Mouse (Mus musculus) forebrain, embryonic 16.5 days (tissue): ENCODE results near the gene Cirbp. TPM values are rescaled to one million over a fixed set of nuclear protein-coding genes. Genes with fewer than 3 reads are reported as not detected.
A peak's percentile ranks its signal among the peaks of the same experiment; 100 is the strongest.

Experiments used
- ATAC-seq: fragments of 200-750 bp; cut with Nextera tagmentation; 2 replicates; pipeline ENCODE4 v1.8.0; 2017; ENCODE audit warnings: mild to moderate bottlenecking, moderate library complexity
- H3K27ac ChIP-seq: fragments of 300-500 bp; sonication (generic); 2 replicates; pipeline ENCODE4 v1.5.1; 2014; ENCODE audit warnings: low read length, control low read depth
- H3K27me3 ChIP-seq: fragments of 300-500 bp; sonication (generic); replicated peaks from 2 replicates; pipeline ENCODE4 v1.6.1; 2014; ENCODE audit warnings: low read length; ENCODE audit not compliant: control insufficient read depth, insufficient read depth
- H3K36me3 ChIP-seq: fragments of 300-500 bp; sonication (generic); 2 replicates; pipeline ENCODE4 v1.6.1; 2014; ENCODE audit not compliant: control insufficient read depth, insufficient read depth
- H3K4me1 ChIP-seq: fragments of 300-500 bp; sonication (generic); replicated peaks from 2 replicates; pipeline ENCODE4 v1.6.1; 2014; ENCODE audit warnings: low read length; ENCODE audit not compliant: control insufficient read depth, insufficient read depth
- H3K4me2 ChIP-seq: fragments of 300-500 bp; sonication (generic); 2 replicates; pipeline ENCODE4 v1.6.1; 2014; ENCODE audit warnings: mild to moderate bottlenecking, low read length, control low read depth
- H3K4me3 ChIP-seq: fragments of 300-500 bp; sonication (generic); replicated peaks from 2 replicates; pipeline ENCODE4 v1.5.1; 2014; ENCODE audit warnings: mild to moderate bottlenecking, low read length, control low read depth
- H3K9ac ChIP-seq: fragments of 300-500 bp; sonication (generic); replicated peaks from 2 replicates; pipeline ENCODE4 v1.6.1; 2014; ENCODE audit warnings: low read depth, low read length, control low read depth
- H3K9me3 ChIP-seq: fragments of 300-500 bp; sonication (generic); 2 replicates; pipeline ENCODE4 v1.6.1; 2016; ENCODE audit warnings: low read length; ENCODE audit not compliant: control insufficient read depth
- WGBS: fragments of 180-500 bp; shearing (Covaris S2); extraction: QIAGEN DNeasy Blood & Tissue Kit; methylation state at CpG from one replicate; pipeline ENCODE4 v1.1.7; 2014; 5-methylcytosine and 5-hydroxymethylcytosine counted together
- polyA plus RNA-seq: library from polyadenylated mRNA; unstranded; fragments of >200 nt; fragmentation: Nextera tagmentation; extraction: Ambion mirVana; gene quantifications from 2 replicates; pipeline ENCODE4 v1.2.1, GENCODE M21; 2015

Cirbp gene
- polyA plus RNA-seq, 1 experiment from 2014 or later, result 335 TPM

GRCm38 (mm10) chr10:80159561-80160454 lies 6.0 kb upstream of the Cirbp start:
- peaks cover 26% of the 10 kb centered on the region for H3K36me3 ChIP-seq
- H3K4me2 ChIP-seq, result peak overlapping the region; percentile 80
- H3K27me3 ChIP-seq, result no peaks in the 10 kb centered on the region
- ATAC-seq, result peak; percentile 90
- peaks cover 54% of the 10 kb centered on the region for H3K4me1 ChIP-seq
- peak overlapping the region; percentile 60 for H3K9ac ChIP-seq
- peak overlapping the region; percentile 48 for H3K4me3 ChIP-seq
- H3K27ac ChIP-seq, result peak overlapping the region; percentile 88
- under 1% methylated on average over 55 of the region's 55 CpGs for WGBS
- H3K9me3 ChIP-seq, result no peaks in the 10 kb centered on the region

- ATAC-seq, result no peak
- Histone ChIP-seq H3K4me1 (peaks cover 64% of the 10 kb centered on the region), H3K4me3 (peak overlapping the region; percentile 48), H3K9ac (0 out of 2 replicates have a peak overlapping the region, but pooled peaks have one; percentile 22), H3K4me2 (peak overlapping the region; percentile 62), H3K27ac (peak overlapping the region; percentile 59; the same call in 1 of the 2 replicates), H3K27me3 (no peaks in the 10 kb centered on the region), H3K9me3 (no peaks in the 10 kb centered on the region), H3K36me3 (peaks cover 17% of the 10 kb centered on the region)
- 3% methylated on average over 33 of the region's 33 CpGs for WGBS
Observed at GRCm38 (mm10) chr10:80160455-80161371, 5.1 kb upstream of the Cirbp start.

DNA sequence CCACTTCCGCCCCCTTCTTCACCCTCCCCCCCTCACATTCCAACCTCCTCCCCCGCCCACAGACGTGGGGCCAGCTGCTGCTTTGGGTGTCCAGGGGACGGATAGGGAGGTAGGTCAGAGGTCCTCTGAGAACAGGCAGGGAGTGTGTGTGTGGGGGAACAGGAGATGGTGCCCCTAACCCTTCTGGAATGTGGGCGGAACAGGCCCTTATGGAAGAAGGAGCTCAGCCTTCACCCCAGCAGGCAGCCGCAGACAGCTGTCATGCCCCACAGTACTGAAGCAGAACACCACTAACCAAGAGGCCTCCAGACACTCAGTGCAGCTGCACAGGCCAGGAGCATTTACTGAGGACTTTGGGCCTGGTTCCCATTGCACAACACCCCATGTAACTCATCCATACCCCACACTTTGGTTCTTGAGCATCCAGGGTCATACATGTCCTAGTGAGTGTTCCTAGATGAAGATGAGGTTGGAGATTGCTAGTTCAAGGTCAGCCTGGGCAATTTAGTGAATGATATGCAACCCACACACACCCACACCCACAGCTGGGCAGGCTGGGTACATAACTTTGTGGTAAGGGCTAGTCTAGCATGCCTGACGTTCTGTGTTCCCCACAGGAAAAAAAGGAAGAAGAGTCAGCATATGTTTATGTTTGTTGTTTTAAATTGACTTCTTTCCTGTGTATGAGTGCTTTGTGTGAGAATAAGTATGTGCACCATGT lies 4.1 kb upstream of the Cirbp start:
- ATAC-seq, result no peak
- 19% methylated on average over 7 of the region's 7 CpGs for WGBS
- Histone ChIP-seq H3K27ac (peak overlapping the region; percentile 18; the same call in 1 of the 2 replicates), H3K36me3 (peaks cover 8% of the 10 kb centered on the region), H3K9me3 (no peaks in the 10 kb centered on the region), H3K27me3 (no peaks in the 10 kb centered on the region), H3K4me2 (no peak overlapping the region), H3K9ac (no peak overlapping the region), H3K4me3 (no peak overlapping the region), H3K4me1 (peaks cover 67% of the 10 kb centered on the region)

DNA sequence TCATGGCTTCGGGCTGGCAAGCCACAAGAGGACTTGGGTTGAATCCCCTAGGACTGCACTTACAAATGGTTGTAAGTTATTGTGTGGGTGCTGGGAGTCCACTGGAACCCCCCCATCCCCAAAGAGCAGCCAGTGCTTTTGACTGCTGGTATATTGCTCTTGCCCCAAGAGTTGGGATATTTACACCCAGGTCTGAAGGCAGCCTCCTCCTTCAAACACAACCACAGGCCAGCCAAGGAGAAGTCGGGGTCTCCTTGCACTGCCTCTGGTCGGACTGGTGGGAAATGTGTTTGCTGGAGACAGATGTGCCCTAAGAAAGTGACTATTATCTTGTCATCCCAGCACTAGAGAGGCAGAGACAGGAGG lies 3.6 kb upstream of the Cirbp start:
- Histone ChIP-seq H3K4me2 (no peak overlapping the region), H3K27ac (no peak overlapping the region), H3K4me3 (no peak overlapping the region), H3K9me3 (no peaks in the 10 kb centered on the region), H3K9ac (no peak overlapping the region), H3K27me3 (no peaks in the 10 kb centered on the region), H3K36me3 (peaks cover 3% of the 10 kb centered on the region; the same call in 1 of the 2 replicates), H3K4me1 (peaks cover 67% of the 10 kb centered on the region)
- 85% methylated on average over 3 of the region's 3 CpGs for WGBS
- ATAC-seq, result no peak

GRCm38 (mm10) chr10:80162716-80163299 lies 3.0 kb upstream of the Cirbp start:
- no peaks in the 10 kb centered on the region for H3K36me3 ChIP-seq
- H3K9ac ChIP-seq, result no peak overlapping the region
- no peaks in the 10 kb centered on the region for H3K9me3 ChIP-seq
- no peaks in the 10 kb centered on the region for H3K27me3 ChIP-seq
- no peak overlapping the region for H3K27ac ChIP-seq
- 78% methylated on average over 6 of the region's 6 CpGs for WGBS
- no peak overlapping the region for H3K4me2 ChIP-seq
- no peak for ATAC-seq
- H3K4me3 ChIP-seq, result no peak overlapping the region
- H3K4me1 ChIP-seq, result peaks cover 62% of the 10 kb centered on the region

GRCm38 (mm10) chr10:80163721-80164120 lies 2.1 kb upstream of the Cirbp start:
- 78% methylated on average over 8 of the region's 8 CpGs for WGBS
- no peak overlapping the region for H3K4me3 ChIP-seq
- H3K27ac ChIP-seq, result no peak overlapping the region
- no peaks in the 10 kb centered on the region for H3K36me3 ChIP-seq
- H3K9me3 ChIP-seq, result no peaks in the 10 kb centered on the region
- no peaks in the 10 kb centered on the region for H3K27me3 ChIP-seq
- no peak for ATAC-seq
- no peak overlapping the region for H3K9ac ChIP-seq
- peaks cover 55% of the 10 kb centered on the region for H3K4me1 ChIP-seq
- H3K4me2 ChIP-seq, result no peak overlapping the region

DNA sequence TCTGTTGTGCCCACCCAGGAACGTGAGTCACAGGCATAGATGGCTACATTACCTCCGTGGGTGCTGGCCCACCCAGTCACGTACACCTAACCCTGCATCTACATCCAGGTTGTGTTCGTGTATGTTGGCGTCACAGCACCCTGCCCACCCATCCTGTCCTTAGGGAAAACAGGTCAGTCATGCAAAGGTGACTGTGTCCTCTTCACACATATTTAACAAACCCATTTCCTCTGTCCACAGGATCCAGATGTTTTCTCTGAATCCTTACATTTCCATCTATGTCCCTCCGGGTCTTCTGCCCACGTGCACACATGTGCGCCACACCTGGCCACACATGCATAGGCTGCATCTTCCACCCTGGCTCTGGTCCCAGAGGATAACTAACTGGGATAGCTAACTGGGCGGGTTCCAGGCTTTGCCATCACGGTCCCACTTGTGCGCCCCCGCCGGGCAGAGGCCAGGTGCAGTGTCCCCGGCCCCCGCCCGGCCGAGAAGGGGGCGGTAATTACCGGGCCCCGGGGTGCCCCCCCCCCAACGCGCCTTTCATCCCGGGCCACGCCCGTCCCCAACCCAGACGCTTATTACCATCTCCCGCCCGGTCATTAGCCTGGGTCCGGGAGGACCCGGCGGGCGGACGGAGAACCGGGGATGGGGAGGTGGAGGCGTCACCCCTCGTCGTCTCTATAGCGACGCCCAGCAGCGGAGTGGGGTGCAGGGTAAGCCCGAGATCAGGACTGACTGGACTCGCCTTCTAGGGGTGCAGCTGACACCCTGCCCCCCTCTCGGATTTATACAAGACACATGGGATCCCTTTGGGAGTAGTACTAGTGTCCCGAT lies 1.4 kb upstream of the Cirbp start:
- no peaks in the 10 kb centered on the region for H3K36me3 ChIP-seq
- peak overlapping the region; percentile 73 for H3K27ac ChIP-seq
- no peaks in the 10 kb centered on the region for H3K9me3 ChIP-seq
- peaks cover 55% of the 10 kb centered on the region for H3K4me1 ChIP-seq
- peak overlapping the region; percentile 53 for H3K4me3 ChIP-seq
- no peaks in the 10 kb centered on the region for H3K27me3 ChIP-seq
- peak overlapping the region; percentile 94 for H3K4me2 ChIP-seq
- no peak for ATAC-seq
- 9% methylated on average over 44 of the region's 44 CpGs for WGBS
- peak overlapping the region; percentile 69 for H3K9ac ChIP-seq

DNA sequence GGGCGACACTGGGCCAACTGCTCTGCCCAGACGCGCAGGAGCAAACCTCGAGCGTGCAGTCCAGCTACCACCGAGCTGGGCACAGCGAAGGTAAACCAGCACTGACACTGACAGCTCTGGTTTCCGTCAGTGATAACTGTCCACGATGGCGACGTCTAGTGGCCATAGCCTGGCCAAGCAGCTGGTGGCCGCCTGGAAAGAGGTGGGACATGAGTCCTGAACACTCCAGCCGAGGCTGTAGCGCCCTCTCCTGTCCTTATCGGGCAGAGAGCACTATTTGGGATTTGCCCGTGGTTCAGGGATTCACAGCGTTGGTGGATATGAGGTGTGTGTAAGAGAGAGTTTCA lies 814 bp upstream of the Cirbp start:
- H3K4me3 ChIP-seq, result peak overlapping the region; percentile 53
- no peaks in the 10 kb centered on the region for H3K27me3 ChIP-seq
- ATAC-seq, result peak; percentile 37
- peak overlapping the region; percentile 69 for H3K9ac ChIP-seq
- under 1% methylated on average over 17 of the region's 17 CpGs for WGBS
- peaks cover 58% of the 10 kb centered on the region for H3K4me1 ChIP-seq
- H3K36me3 ChIP-seq, result 0 out of 2 replicates have a peak, but pooled peaks cover under 1% of the 10 kb centered on the region
- no peaks in the 10 kb centered on the region for H3K9me3 ChIP-seq
- H3K4me2 ChIP-seq, result peak overlapping the region; percentile 94
- H3K27ac ChIP-seq, result peak overlapping the region; percentile 73
